Mouse (Mus musculus) induced T-regulatory cell, adult 2 months (primary cell): ENCODE measurements around the gene Msl2.

ENCODE experiments used
- DNase-seq: peaks from one replicate; pipeline ENCODE4 v3.0.0-alpha.2; 2012; ENCODE audit warnings: low read depth

The Msl2 gene

GRCm38 (mm10) chr9:101074332-101075021 is 576 bp downstream of the Msl2 start:
- peak; percentile 88 for DNase-seq

GRCm38 (mm10) chr9:101075091-101075581 is 1.2 kb downstream of the Msl2 start:
- peak; percentile 63 for DNase-seq

- DNase-seq = no peak
These were observed 1.8 kb downstream of the Msl2 start for GRCm38 (mm10) chr9:101075694-101076093.

GRCm38 (mm10) chr9:101076095-101076875 is 2.4 kb downstream of the Msl2 start:
- peak; percentile 68 for DNase-seq

GRCm38 (mm10) chr9:101077486-101077885 is 3.6 kb downstream of the Msl2 start:
- DNase-seq = no peak

GRCm38 (mm10) chr9:101078579-101078978 is 4.7 kb downstream of the Msl2 start:
- peak; percentile 58 for DNase-seq

GRCm38 (mm10) chr9:101080046-101080685 is 6.3 kb downstream of the Msl2 start:
- DNase-seq = no peak

- no peak for DNase-seq
These were observed 9.8 kb downstream of the Msl2 start for GRCm38 (mm10) chr9:101083728-101084127.

GRCm38 (mm10) chr9:101095425-101095824 is 21.5 kb downstream of the Msl2 start:
- no peak for DNase-seq

GRCm38 (mm10) chr9:101096461-101096860 is 22.6 kb downstream of the Msl2 start:
- no peak for DNase-seq

- no peak for DNase-seq
These were observed 23.6 kb downstream of the Msl2 start for GRCm38 (mm10) chr9:101097542-101097941.

- DNase-seq = peak; percentile 41
These were observed 25.5 kb downstream of the Msl2 start for GRCm38 (mm10) chr9:101099445-101099844.

GRCm38 (mm10) chr9:101100163-101100562 is 26.3 kb downstream of the Msl2 start:
- DNase-seq = no peak

- DNase-seq = no peak
These were observed 27.6 kb downstream of the Msl2 start for GRCm38 (mm10) chr9:101101547-101101946.

GRCm38 (mm10) chr9:101102288-101102687 is 28.4 kb downstream of the Msl2 start:
- no peak for DNase-seq

GRCm38 (mm10) chr9:101104931-101105330 is 31.0 kb downstream of the Msl2 start:
- DNase-seq = no peak

- no peak for DNase-seq
These were observed 31.8 kb downstream of the Msl2 start for GRCm38 (mm10) chr9:101105735-101106134.

GRCm38 (mm10) chr9:101107386-101107785 is 33.5 kb downstream of the Msl2 start:
- no peak for DNase-seq

- DNase-seq = no peak
These were observed 36.1 kb downstream of the Msl2 start for GRCm38 (mm10) chr9:101110013-101110412.

GRCm38 (mm10) chr9:101113317-101113716 is 39.4 kb downstream of the Msl2 start:
- no peak for DNase-seq

GRCm38 (mm10) chr9:101114182-101114884 is 40.4 kb downstream of the Msl2 start:
- no peak for DNase-seq

GRCm38 (mm10) chr9:101143635-101144034 is 69.7 kb downstream of the Msl2 start:
- no peak for DNase-seq
